Mouse (Mus musculus): Measurements from ENCODE around the gene Tas1r1. TPM values are rescaled to one million over a fixed set of nuclear protein-coding genes. Genes with fewer than 3 reads are reported as not detected.

Gene Tas1r1
- total and polyA plus RNA-seq, 2 experiments from 2014 or later: 0.08 TPM; not detected in 1

- H3K9me3 ChIP-seq (replicated peaks; ENCODE audit: control insufficient read depth, low read length): no peaks in the 10 kb centered on the region
- H3K27me3 ChIP-seq (ENCODE audit: control insufficient read depth, insufficient read depth, low read length): no peaks in the 10 kb centered on the region
- no peak overlapping the region for H3K9ac ChIP-seq (replicated peaks; ENCODE audit: low read depth, low read length)
- peaks cover 22% of the 10 kb centered on the region for H3K4me1 ChIP-seq (ENCODE audit: control insufficient read depth, insufficient read depth)
- H3K27ac ChIP-seq (ENCODE audit: low read depth): no peak overlapping the region
- no peak overlapping the region for H3K4me3 ChIP-seq (ENCODE audit: low read depth, low read length)
- no peak for TF ChIP-seq CTCF (IDR thresholded peaks at IDR 0.05; ENCODE audit: low read depth)
- no peak for TF ChIP-seq EP300 (IDR thresholded peaks at IDR 0.05; ENCODE audit: low read depth)
- 88% methylated on average over 11 of the region's 11 CpGs for WGBS
- H3K36me3 ChIP-seq (replicated peaks; ENCODE audit: control insufficient read depth, insufficient read depth, low read length): peaks cover 47% of the 10 kb centered on the region
- H3K4me2 ChIP-seq (ENCODE audit: low read depth, low read length): no peak overlapping the region
- DNase-seq (ENCODE audit: low spot score): no peak
- no peak for ATAC-seq (ENCODE audit: insufficient read depth, low read depth)
Measured at GRCm38 (mm10) chr4:152024525-152024924, 13.8 kb downstream of the Tas1r1 start.

- DNase-seq (ENCODE audit: low spot score): no peak
- ATAC-seq (ENCODE audit: insufficient read depth, low read depth): no peak
Measured at GRCm38 (mm10) chr4:152022506-152022905, 15.9 kb downstream of the Tas1r1 start.

GRCm38 (mm10) chr4:152021568-152022097 lies 16.7 kb downstream of the Tas1r1 start:
- H3K36me3 ChIP-seq (replicated peaks; ENCODE audit: control insufficient read depth, insufficient read depth, low read length): peaks cover 70% of the 10 kb centered on the region
- WGBS: 80% methylated on average over 12 of the region's 12 CpGs
- ATAC-seq (ENCODE audit: insufficient read depth, low read depth): no peak
- no peak overlapping the region for H3K27ac ChIP-seq (ENCODE audit: low read depth)
- H3K4me1 ChIP-seq (ENCODE audit: control insufficient read depth, insufficient read depth): peaks cover 13% of the 10 kb centered on the region
- no peak for TF ChIP-seq EP300 (IDR thresholded peaks at IDR 0.05; ENCODE audit: low read depth)
- no peak for TF ChIP-seq CTCF (IDR thresholded peaks at IDR 0.05; ENCODE audit: low read depth)
- H3K27me3 ChIP-seq (ENCODE audit: control insufficient read depth, insufficient read depth, low read length): no peaks in the 10 kb centered on the region
- no peak for DNase-seq (ENCODE audit: low spot score)
- H3K9me3 ChIP-seq (replicated peaks; ENCODE audit: control insufficient read depth, low read length): no peaks in the 10 kb centered on the region
- no peak overlapping the region for H3K4me3 ChIP-seq (ENCODE audit: low read depth, low read length)
- no peak overlapping the region for H3K4me2 ChIP-seq (ENCODE audit: low read depth, low read length)
- H3K9ac ChIP-seq (replicated peaks; ENCODE audit: low read depth, low read length): no peak overlapping the region

More at GRCm38 (mm10) chr4:152022506-152022905, 15.9 kb downstream of the Tas1r1 start:
- no peak overlapping the region for H3K4me3 ChIP-seq (ENCODE audit: low read depth, low read length)
- H3K9me3 ChIP-seq (replicated peaks; ENCODE audit: control insufficient read depth, low read length): no peaks in the 10 kb centered on the region
- H3K27me3 ChIP-seq (ENCODE audit: control insufficient read depth, insufficient read depth, low read length): no peaks in the 10 kb centered on the region
- H3K36me3 ChIP-seq (replicated peaks; ENCODE audit: control insufficient read depth, insufficient read depth, low read length): peaks cover 61% of the 10 kb centered on the region
- H3K9ac ChIP-seq (replicated peaks; ENCODE audit: low read depth, low read length): no peak overlapping the region
- WGBS: 74% methylated on average over 8 of the region's 8 CpGs
- peaks cover 16% of the 10 kb centered on the region for H3K4me1 ChIP-seq (ENCODE audit: control insufficient read depth, insufficient read depth)
- no peak for TF ChIP-seq EP300 (IDR thresholded peaks at IDR 0.05; ENCODE audit: low read depth)
- TF ChIP-seq CTCF (IDR thresholded peaks at IDR 0.05; ENCODE audit: low read depth): no peak
- no peak overlapping the region for H3K4me2 ChIP-seq (ENCODE audit: low read depth, low read length)
- H3K27ac ChIP-seq (ENCODE audit: low read depth): no peak overlapping the region

GRCm38 (mm10) chr4:152020024-152020423 lies 18.3 kb downstream of the Tas1r1 start:
- no peak for DNase-seq (ENCODE audit: low spot score)
- H3K27me3 ChIP-seq (ENCODE audit: control insufficient read depth, insufficient read depth, low read length): no peaks in the 10 kb centered on the region
- H3K4me3 ChIP-seq (ENCODE audit: low read depth, low read length): no peak overlapping the region
- TF ChIP-seq EP300 (IDR thresholded peaks at IDR 0.05; ENCODE audit: low read depth): no peak
- TF ChIP-seq CTCF (IDR thresholded peaks at IDR 0.05; ENCODE audit: low read depth): no peak
- peaks cover 86% of the 10 kb centered on the region for H3K36me3 ChIP-seq (replicated peaks; ENCODE audit: control insufficient read depth, insufficient read depth, low read length)
- no peak overlapping the region for H3K4me2 ChIP-seq (ENCODE audit: low read depth, low read length)
- H3K4me1 ChIP-seq (ENCODE audit: control insufficient read depth, insufficient read depth): no peaks in the 10 kb centered on the region
- 86% methylated on average over 21 of the region's 21 CpGs for WGBS
- H3K9me3 ChIP-seq (replicated peaks; ENCODE audit: control insufficient read depth, low read length): no peaks in the 10 kb centered on the region
- H3K9ac ChIP-seq (replicated peaks; ENCODE audit: low read depth, low read length): no peak overlapping the region
- ATAC-seq (ENCODE audit: insufficient read depth, low read depth): no peak
- H3K27ac ChIP-seq (ENCODE audit: low read depth): no peak overlapping the region

- DNase-seq (ENCODE audit: low spot score): no peak
Measured at GRCm38 (mm10) chr4:152019073-152019472, 19.3 kb downstream of the Tas1r1 start.

More at GRCm38 (mm10) chr4:152019073-152019472, 19.3 kb downstream of the Tas1r1 start:
- no peak for TF ChIP-seq EP300 (IDR thresholded peaks at IDR 0.05; ENCODE audit: low read depth)
- TF ChIP-seq CTCF (IDR thresholded peaks at IDR 0.05; ENCODE audit: low read depth): no peak
- no peak overlapping the region for H3K4me3 ChIP-seq (ENCODE audit: low read depth, low read length)
- H3K9me3 ChIP-seq (replicated peaks; ENCODE audit: control insufficient read depth, low read length): no peaks in the 10 kb centered on the region
- 89% methylated on average over 6 of the region's 6 CpGs for WGBS
- H3K27ac ChIP-seq (ENCODE audit: low read depth): no peak overlapping the region
- H3K36me3 ChIP-seq (replicated peaks; ENCODE audit: control insufficient read depth, insufficient read depth, low read length): peaks cover 89% of the 10 kb centered on the region
- ATAC-seq (ENCODE audit: insufficient read depth, low read depth): no peak
- H3K4me2 ChIP-seq (ENCODE audit: low read depth, low read length): no peak overlapping the region
- H3K27me3 ChIP-seq (ENCODE audit: control insufficient read depth, insufficient read depth, low read length): no peaks in the 10 kb centered on the region
- H3K4me1 ChIP-seq (ENCODE audit: control insufficient read depth, insufficient read depth): no peaks in the 10 kb centered on the region
- no peak overlapping the region for H3K9ac ChIP-seq (replicated peaks; ENCODE audit: low read depth, low read length)
